Mouse (Mus musculus): ENCODE data around the gene Myh6.

- TF ChIP-seq CTCF (IDR thresholded peaks at IDR 0.05; ENCODE audit: control insufficient read depth, insufficient read depth, insufficient replicate concordance, low read depth, low read length) (no peak), POLR2A (IDR thresholded peaks at IDR 0.05; ENCODE audit: control insufficient read depth, low read depth, low read length) (no peak)
Measured at GRCm38 (mm10) chr14:54913343-54913742, 53.4 kb downstream of the Myh6 start.
